Mouse (Mus musculus) forebrain, embryonic 13.5 days (tissue): ENCODE measurements around the gene Myo15b. TPM values are rescaled to one million over a fixed set of nuclear protein-coding genes. Genes with fewer than 3 reads are reported as not detected.

Experiments used
- ATAC-seq: fragments of 200-750 bp; cut with Nextera tagmentation; 2 replicates; pipeline ENCODE4 v1.8.0; 2017
- H3K27ac ChIP-seq: fragments of 300-500 bp; sonication (generic); 2 replicates; pipeline ENCODE4 v1.5.1; 2015; ENCODE audit warnings: inconsistent platforms, mild to moderate bottlenecking, moderate library complexity
- H3K27me3 ChIP-seq: fragments of 300-500 bp; sonication (generic); 2 replicates; pipeline ENCODE4 v1.6.1; 2015; ENCODE audit warnings: mild to moderate bottlenecking, inconsistent platforms
- H3K36me3 ChIP-seq: fragments of 300-500 bp; sonication (generic); 2 replicates; pipeline ENCODE4 v1.6.1; 2015; ENCODE audit warnings: mild to moderate bottlenecking, inconsistent platforms; ENCODE audit not compliant: poor library complexity, severe bottlenecking
- H3K4me1 ChIP-seq: fragments of 300-500 bp; sonication (generic); 2 replicates; pipeline ENCODE4 v1.6.1; 2015; ENCODE audit warnings: inconsistent platforms
- H3K4me2 ChIP-seq: fragments of 300-500 bp; sonication (generic); 2 replicates; pipeline ENCODE4 v1.6.1; 2015; ENCODE audit warnings: inconsistent platforms, mild to moderate bottlenecking, moderate library complexity
- H3K4me3 ChIP-seq: fragments of 300-500 bp; sonication (generic); 2 replicates; pipeline ENCODE4 v1.5.1; 2015; ENCODE audit warnings: mild to moderate bottlenecking, inconsistent platforms
- H3K9ac ChIP-seq: fragments of 300-500 bp; sonication (generic); 2 replicates; pipeline ENCODE4 v1.6.1; 2015; ENCODE audit warnings: mild to moderate bottlenecking, inconsistent platforms
- H3K9me3 ChIP-seq: fragments of 300-500 bp; sonication (generic); replicated peaks from 2 replicates; pipeline ENCODE4 v1.6.1; 2016; ENCODE audit warnings: inconsistent platforms
- WGBS: fragments of 180-500 bp; shearing (Covaris S2); methylation state at CpG from one replicate; pipeline ENCODE4 v1.1.7; 2015; 5-methylcytosine and 5-hydroxymethylcytosine counted together
- polyA plus RNA-seq: library from polyadenylated mRNA; unstranded; fragments of >200 nt; fragmentation: Nextera tagmentation; extraction: Ambion mirVana; gene quantifications from 2 replicates; pipeline ENCODE4 v1.2.1, GENCODE M21; 2015

Myo15b gene
- 0.21 TPM in 1 of 2 replicates, not detected in the other for polyA plus RNA-seq

GRCm38 (mm10) chr11:115858354-115858753 lies at the start of gene Myo15b:
Myo15b (plus strand) TSS chr11:115858406.
- Histone ChIP-seq H3K4me1 (peaks cover 8% of the 10 kb centered on the region), H3K36me3 (no peaks in the 10 kb centered on the region), H3K4me3 (peak within 1 kb of the TSS; percentile 36), H3K27me3 (peaks cover 66% of the 10 kb centered on the region), H3K9me3 (no peaks in the 10 kb centered on the region), H3K27ac (no peak within 1 kb of the TSS), H3K4me2 (peak within 1 kb of the TSS; percentile 55), H3K9ac (peak within 1 kb of the TSS; percentile 56)
- WGBS, result 11% methylated on average over 27 of the region's 27 CpGs
- ATAC-seq, result no peak

GRCm38 (mm10) chr11:115808696-115809310 lies 49.4 kb upstream of the Myo15b start:
- H3K9me3 ChIP-seq, result no peaks in the 10 kb centered on the region
- peak overlapping the region; percentile 82 for H3K27ac ChIP-seq
- ATAC-seq, result peak; percentile 14; the same call in 1 of the 2 replicates
- no peaks in the 10 kb centered on the region for H3K27me3 ChIP-seq
- H3K9ac ChIP-seq, result peak overlapping the region; percentile 45; the same call in 1 of the 2 replicates
- H3K4me3 ChIP-seq, result 0 out of 2 replicates have a peak overlapping the region, but pooled peaks have one; percentile 1
- WGBS, result 32% methylated on average over 10 of the region's 10 CpGs
- peak overlapping the region; percentile 95 for H3K4me2 ChIP-seq
- peaks cover 69% of the 10 kb centered on the region for H3K4me1 ChIP-seq
- peaks cover 37% of the 10 kb centered on the region for H3K36me3 ChIP-seq

DNA sequence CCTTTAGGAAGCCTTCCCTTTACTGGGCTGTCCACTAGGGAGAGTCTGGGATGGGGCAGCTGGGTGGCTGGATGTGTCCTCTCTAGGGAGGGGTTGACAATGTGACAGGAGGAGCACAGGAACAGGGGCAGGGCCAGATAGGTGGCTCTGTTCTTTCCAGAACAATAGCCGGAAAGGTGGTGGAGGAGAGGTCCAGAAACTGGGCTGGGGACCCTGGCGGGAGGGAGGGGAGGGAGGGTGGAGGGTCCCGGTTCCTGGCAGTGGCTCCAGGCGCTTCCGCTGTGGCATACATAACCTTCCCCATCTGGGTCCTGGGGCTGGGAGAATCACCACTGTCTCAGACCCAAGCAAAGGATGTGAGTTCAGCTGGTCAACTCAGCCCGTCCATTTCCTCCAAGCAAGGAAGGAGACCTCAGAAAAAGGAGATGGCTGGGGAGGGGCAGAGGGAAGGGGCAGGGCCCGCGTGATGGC lies 48.9 kb upstream of the Myo15b start:
- Histone ChIP-seq H3K36me3 (peaks cover 32% of the 10 kb centered on the region), H3K9ac (peak overlapping the region; percentile 45; the same call in 1 of the 2 replicates), H3K4me2 (peak overlapping the region; percentile 95), H3K27me3 (no peaks in the 10 kb centered on the region), H3K9me3 (no peaks in the 10 kb centered on the region), H3K4me3 (0 out of 2 replicates have a peak overlapping the region, but pooled peaks have one; percentile 1), H3K27ac (peak overlapping the region; percentile 82), H3K4me1 (peaks cover 69% of the 10 kb centered on the region)
- no peak for ATAC-seq
- WGBS, result 76% methylated on average over 8 of the region's 8 CpGs

- H3K4me3 ChIP-seq, result peak overlapping the region; percentile 18; the same call in 1 of the 2 replicates
- peak overlapping the region; percentile 31 for H3K9ac ChIP-seq
- peak overlapping the region; percentile 95 for H3K4me2 ChIP-seq
- peaks cover 22% of the 10 kb centered on the region for H3K36me3 ChIP-seq
- no peaks in the 10 kb centered on the region for H3K27me3 ChIP-seq
- 71% methylated on average over 14 of the region's 14 CpGs for WGBS
- H3K4me1 ChIP-seq, result peaks cover 73% of the 10 kb centered on the region
- H3K27ac ChIP-seq, result no peak overlapping the region
- H3K9me3 ChIP-seq, result no peaks in the 10 kb centered on the region
- no peak for ATAC-seq
Observed at GRCm38 (mm10) chr11:115810377-115810776, 47.8 kb upstream of the Myo15b start.

DNA sequence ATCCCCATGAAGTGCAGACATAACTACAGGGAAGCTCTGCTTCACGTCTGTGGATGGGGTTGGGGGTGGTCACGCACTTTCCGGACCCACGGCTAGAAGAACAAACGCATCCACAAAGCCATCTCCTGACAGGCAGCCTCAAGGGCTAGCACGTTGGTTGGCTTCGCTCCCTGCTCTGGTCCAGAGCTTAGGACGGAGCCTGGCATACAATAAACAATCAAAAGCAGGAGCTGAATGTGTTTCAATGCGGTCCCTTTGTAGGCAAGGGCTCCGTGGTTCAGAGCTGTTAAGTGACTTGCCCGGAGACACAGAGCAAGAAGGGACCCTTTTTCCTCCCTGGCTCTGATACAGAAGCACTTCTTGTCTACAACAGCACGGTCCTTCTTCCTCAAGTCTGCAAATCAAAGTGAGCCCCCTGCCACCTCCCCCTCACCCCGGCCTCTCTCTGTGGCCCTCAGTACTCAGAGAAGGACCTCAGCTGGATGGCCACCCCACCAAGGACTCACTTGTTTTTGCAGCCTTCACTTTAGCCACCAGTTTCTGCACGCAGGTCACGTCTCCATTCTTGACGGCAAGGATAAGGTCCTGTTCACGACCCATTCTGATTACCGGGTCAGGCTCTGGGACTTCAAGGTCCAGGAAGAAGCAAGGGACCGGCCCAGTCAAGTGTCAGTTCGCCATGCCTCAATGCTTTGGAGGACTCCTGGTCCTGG lies 46.7 kb upstream of the Myo15b start:
- Histone ChIP-seq H3K4me3 (peak overlapping the region; percentile 89), H3K4me2 (peak overlapping the region; percentile 95), H3K27me3 (no peaks in the 10 kb centered on the region), H3K4me1 (peaks cover 80% of the 10 kb centered on the region), H3K27ac (no peak overlapping the region), H3K9ac (peak overlapping the region; percentile 79), H3K9me3 (no peaks in the 10 kb centered on the region), H3K36me3 (peaks cover 17% of the 10 kb centered on the region)
- no peak for ATAC-seq
- 80% methylated on average over 20 of the region's 20 CpGs for WGBS

DNA sequence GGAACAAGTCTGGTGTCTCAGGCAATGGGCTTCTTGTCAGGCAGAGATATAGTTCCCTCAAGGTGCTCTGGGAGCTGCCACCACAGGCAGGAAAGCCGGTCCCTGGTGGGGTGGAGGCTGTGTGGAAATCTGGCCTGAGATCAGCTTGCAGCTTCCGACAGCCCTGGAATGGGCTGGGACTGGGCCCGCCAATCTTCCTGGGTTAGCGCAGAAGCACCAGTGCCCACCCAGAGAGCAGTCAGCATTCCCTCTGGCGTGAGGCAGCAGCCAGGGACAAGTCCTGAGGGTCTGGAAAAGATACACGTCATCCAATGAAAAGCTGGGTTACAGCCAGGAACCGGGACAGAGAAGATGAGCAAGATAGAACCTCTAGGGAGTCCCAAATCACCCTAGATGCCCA lies 46.1 kb upstream of the Myo15b start:
- peaks cover 74% of the 10 kb centered on the region for H3K4me1 ChIP-seq

GRCm38 (mm10) chr11:115812533-115813420 lies 45.4 kb upstream of the Myo15b start:
- peak overlapping the region; percentile 95 for H3K4me2 ChIP-seq
- peaks cover 16% of the 10 kb centered on the region for H3K36me3 ChIP-seq
- H3K4me1 ChIP-seq, result peaks cover 67% of the 10 kb centered on the region
- H3K27me3 ChIP-seq, result no peaks in the 10 kb centered on the region
- peak; percentile 9 for ATAC-seq
- H3K27ac ChIP-seq, result peak overlapping the region; percentile 65
- WGBS, result 3% methylated on average over 27 of the region's 28 CpGs
- H3K4me3 ChIP-seq, result peak overlapping the region; percentile 89
- H3K9me3 ChIP-seq, result no peaks in the 10 kb centered on the region
- H3K9ac ChIP-seq, result peak overlapping the region; percentile 79

More for the DNA sequence above, 46.1 kb upstream of the Myo15b start:
- Histone ChIP-seq H3K27ac (0 out of 2 replicates have a peak overlapping the region, but pooled peaks have one; percentile 65), H3K9ac (peak overlapping the region; percentile 79), H3K36me3 (peaks cover 14% of the 10 kb centered on the region), H3K9me3 (no peaks in the 10 kb centered on the region), H3K4me2 (peak overlapping the region; percentile 95), H3K4me3 (peak overlapping the region; percentile 89), H3K27me3 (no peaks in the 10 kb centered on the region)
- no peak for ATAC-seq
- WGBS, result 36% methylated on average over 7 of the region's 7 CpGs

DNA sequence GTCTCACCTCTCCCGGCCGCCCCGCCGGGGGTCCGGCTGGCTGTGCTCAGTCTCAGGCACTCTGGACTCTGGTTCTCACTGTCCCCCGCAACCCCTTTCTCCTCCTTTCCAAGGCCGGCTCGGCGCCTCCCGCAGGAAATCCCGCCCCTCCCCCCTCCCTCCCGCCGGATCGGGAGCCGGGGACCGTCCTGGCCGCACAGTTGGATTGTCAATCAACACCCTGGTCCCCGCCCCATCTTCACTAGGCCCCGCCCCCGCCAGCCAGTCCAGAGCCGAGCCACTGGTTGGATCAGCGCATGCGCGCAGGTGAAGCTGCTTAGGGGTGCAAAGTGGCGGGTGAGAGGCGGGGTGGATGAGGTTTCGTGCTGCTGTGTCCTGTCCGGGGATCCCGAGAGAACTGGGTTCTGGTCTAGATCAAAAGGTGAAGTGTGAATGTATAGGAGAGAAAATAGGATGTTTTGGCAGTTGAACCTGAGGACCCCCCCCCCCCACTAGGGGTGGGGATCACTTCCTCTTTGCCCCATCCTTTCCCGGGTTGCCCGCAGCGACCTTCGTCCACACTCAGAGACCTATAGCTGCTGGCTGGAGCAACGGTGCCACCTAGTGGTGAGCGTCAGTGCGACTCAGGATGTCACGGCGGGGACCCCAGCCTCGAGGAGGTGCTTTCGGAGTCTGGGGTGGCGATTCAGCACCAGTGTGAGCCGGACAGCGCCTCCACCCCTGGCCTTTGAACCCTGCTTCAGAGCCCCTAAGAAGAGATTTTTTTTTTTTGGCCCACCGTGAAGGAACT lies 44.5 kb upstream of the Myo15b start, which contains the start of gene Caskin2:
Gene Caskin2 (minus strand): TSS at position 133 of the 790 bp plus-strand sequence.
- H3K36me3 ChIP-seq, result peaks cover 24% of the 10 kb centered on the region
- peak within 1 kb of the TSS; percentile 89 for H3K4me3 ChIP-seq
- H3K4me2 ChIP-seq, result peak within 1 kb of the TSS; percentile 95
- H3K27ac ChIP-seq, result peak within 1 kb of the TSS; percentile 65
- peaks cover 58% of the 10 kb centered on the region for H3K4me1 ChIP-seq
- H3K9me3 ChIP-seq, result no peaks in the 10 kb centered on the region
- peak within 1 kb of the TSS; percentile 89 for H3K9ac ChIP-seq
- ATAC-seq, result peak; percentile 90
- WGBS, result under 1% methylated on average over 44 of the region's 44 CpGs
- H3K27me3 ChIP-seq, result no peaks in the 10 kb centered on the region

DNA sequence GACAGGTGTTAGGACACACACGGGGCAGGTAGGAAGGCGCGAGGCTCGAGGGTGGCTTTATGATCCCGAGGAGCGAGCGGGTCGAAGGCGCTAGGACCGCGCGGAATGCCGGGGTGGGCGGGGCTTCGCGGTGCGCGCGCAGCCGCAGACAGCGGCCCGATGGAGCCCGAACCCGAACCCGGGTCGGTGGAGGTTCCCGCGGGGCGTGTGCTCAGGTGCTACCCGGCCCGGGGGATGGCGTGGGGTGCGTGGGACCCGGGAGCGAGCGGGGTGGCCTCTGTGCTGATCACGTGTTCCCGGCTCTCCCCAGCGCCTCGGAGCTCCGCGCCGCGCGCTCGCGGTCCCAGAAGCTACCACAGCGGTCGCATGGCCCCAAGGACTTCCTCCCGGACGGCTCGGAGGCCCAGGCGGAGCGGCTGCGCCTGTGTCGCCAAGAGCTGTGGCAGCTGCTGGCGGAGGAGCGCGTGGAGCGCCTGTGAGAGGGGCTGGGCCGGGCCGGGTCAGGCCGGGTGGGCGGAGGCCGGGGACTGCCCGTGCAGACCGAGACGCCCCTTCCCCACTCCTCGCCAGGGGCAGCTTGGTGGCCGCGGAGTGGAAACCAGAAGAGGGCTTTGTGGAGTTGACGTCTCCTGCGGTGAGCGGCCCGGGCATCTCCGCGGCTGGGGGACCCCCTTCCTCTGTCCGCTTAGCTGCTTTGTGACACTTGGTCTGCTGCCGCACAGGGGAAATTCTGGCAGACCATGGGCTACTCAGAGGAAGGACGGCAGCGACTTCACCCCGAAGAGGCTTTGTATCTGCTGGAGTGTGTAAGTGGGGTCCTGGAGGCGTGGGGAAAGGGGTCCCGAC lies 43.4 kb upstream of the Myo15b start, which contains the start of gene Tsen54:
Gene Tsen54 (plus strand): TSS at position 120 of the 846 bp plus-strand sequence.
- no peaks in the 10 kb centered on the region for H3K27me3 ChIP-seq
- H3K4me2 ChIP-seq, result peak within 1 kb of the TSS; percentile 95
- H3K27ac ChIP-seq, result peak within 1 kb of the TSS; percentile 52
- peaks cover 32% of the 10 kb centered on the region for H3K36me3 ChIP-seq
- under 1% methylated on average over 80 of the region's 84 CpGs for WGBS
- ATAC-seq, result peak; percentile 65
- peak within 1 kb of the TSS; percentile 89 for H3K4me3 ChIP-seq
- H3K4me1 ChIP-seq, result peaks cover 47% of the 10 kb centered on the region
- H3K9ac ChIP-seq, result peak within 1 kb of the TSS; percentile 89
- no peaks in the 10 kb centered on the region for H3K9me3 ChIP-seq

- H3K9ac ChIP-seq, result no peak overlapping the region
- 87% methylated on average over 5 of the region's 5 CpGs for WGBS
- H3K4me2 ChIP-seq, result no peak overlapping the region
- peaks cover 22% of the 10 kb centered on the region for H3K4me1 ChIP-seq
- no peak for ATAC-seq
- no peaks in the 10 kb centered on the region for H3K27me3 ChIP-seq
- H3K27ac ChIP-seq, result no peak overlapping the region
- H3K4me3 ChIP-seq, result no peak overlapping the region
- H3K9me3 ChIP-seq, result no peaks in the 10 kb centered on the region
- peaks cover 49% of the 10 kb centered on the region for H3K36me3 ChIP-seq
Observed at GRCm38 (mm10) chr11:115817331-115817730, 40.9 kb upstream of the Myo15b start.
